8 mouse cellular contexts compared by ENCODE assay signal in genomic region chrX:73342483-73342895, GRCm38 (mm10). TPM values are rescaled to one million over a fixed set of nuclear protein-coding genes. Genes with fewer than 3 reads are reported as not detected.
DNase-seq lines count a peak whose midpoint lies in the region; ATAC-seq and TF ChIP-seq lines count a peak whose summit lies in the region.

Gene Zfp275, plus strand, starts transcription at chrX:73342621.

- peak within 1 kb of the TSS; percentile 60 for H3K4me2 ChIP-seq in forebrain, embryonic 12.5 days
- H3K4me2 ChIP-seq in heart, embryonic 16.5 days (ENCODE audit: low read depth, low read length) = peak within 1 kb of the TSS; percentile 64
- H3K4me2 ChIP-seq in liver, embryonic 15.5 days = peak within 1 kb of the TSS; percentile 68
- H3K4me2 ChIP-seq in neural tube, embryonic 13.5 days = peak within 1 kb of the TSS; percentile 62

- no peaks in the 10 kb centered on the region for H3K9me3 ChIP-seq in forebrain, embryonic 12.5 days
- H3K9me3 ChIP-seq in heart, embryonic 16.5 days (replicated peaks; ENCODE audit: control insufficient read depth, low read length) = no peaks in the 10 kb centered on the region
- no peaks in the 10 kb centered on the region for H3K9me3 ChIP-seq in liver, embryonic 15.5 days (replicated peaks)
- H3K9me3 ChIP-seq in neural tube, embryonic 13.5 days = no peaks in the 10 kb centered on the region

- H3K27me3 ChIP-seq in forebrain, embryonic 12.5 days = no peaks in the 10 kb centered on the region
- no peaks in the 10 kb centered on the region for H3K27me3 ChIP-seq in heart, embryonic 16.5 days (ENCODE audit: control insufficient read depth, insufficient read depth, low read length)
- no peaks in the 10 kb centered on the region for H3K27me3 ChIP-seq in liver, embryonic 15.5 days
- no peaks in the 10 kb centered on the region for H3K27me3 ChIP-seq in neural tube, embryonic 13.5 days

- H3K27ac ChIP-seq in forebrain, embryonic 12.5 days = peak within 1 kb of the TSS; percentile 56; the same call in 1 of the 2 replicates
- H3K27ac ChIP-seq in heart, embryonic 16.5 days (ENCODE audit: low read length) = peak within 1 kb of the TSS; percentile 77
- no peak within 1 kb of the TSS for H3K27ac ChIP-seq in liver, embryonic 15.5 days (replicated peaks)
- H3K27ac ChIP-seq in neural tube, embryonic 13.5 days (replicated peaks) = peak within 1 kb of the TSS; percentile 75

- peak; percentile 94 for ATAC-seq in forebrain, embryonic 12.5 days (ENCODE audit: low FRiP score)
- ATAC-seq in heart, embryonic 16.5 days (replicated peaks; ENCODE audit: extremely low read depth, insufficient read depth, low FRiP score) = peak; percentile 95
- peak; percentile 89 for ATAC-seq in liver, embryonic 15.5 days (ENCODE audit: insufficient read depth)
- peak; percentile 95 for ATAC-seq in neural tube, embryonic 13.5 days (ENCODE audit: low read depth)

- TF ChIP-seq CTCF in brain, embryonic 14.5 days (IDR thresholded peaks at IDR 0.05; ENCODE audit: borderline replicate concordance, extremely low read depth, insufficient read depth, insufficient read length) = no peak

- H3K4me3 ChIP-seq in forebrain, embryonic 12.5 days (replicated peaks) = peak within 1 kb of the TSS; percentile 57
- peak within 1 kb of the TSS; percentile 56 for H3K4me3 ChIP-seq in heart, embryonic 16.5 days (ENCODE audit: low read length)
- peak within 1 kb of the TSS; percentile 61 for H3K4me3 ChIP-seq in liver, embryonic 15.5 days (replicated peaks)
- peak within 1 kb of the TSS; percentile 55 for H3K4me3 ChIP-seq in neural tube, embryonic 13.5 days

- H3K4me1 ChIP-seq in forebrain, embryonic 12.5 days = peaks cover 6% of the 10 kb centered on the region
- peaks cover 6% of the 10 kb centered on the region; the same call in 1 of the 2 replicates for H3K4me1 ChIP-seq in heart, embryonic 16.5 days (ENCODE audit: control insufficient read depth, insufficient read depth, low read length)
- peaks cover 14% of the 10 kb centered on the region for H3K4me1 ChIP-seq in liver, embryonic 15.5 days (replicated peaks)
- peaks cover 13% of the 10 kb centered on the region for H3K4me1 ChIP-seq in neural tube, embryonic 13.5 days (replicated peaks)

- DNase-seq in CD4-positive, CD25-positive, alpha-beta regulatory T cell, adult 2 months (ENCODE audit: low read depth, low spot score) = peak; percentile 85
- peak; percentile 89 for DNase-seq in brain, embryonic 14.5 days (ENCODE audit: low read depth)
- peak; percentile 74 to 89 for DNase-seq in kidney, postnatal 25 days
- peak; percentile 80 for DNase-seq in testis, postnatal 10 days (ENCODE audit: low spot score)

- WGBS in forebrain, embryonic 12.5 days = 15% methylated on average over 36 of the region's 37 CpGs
- WGBS in heart, embryonic 16.5 days = 19% methylated on average over 37 of the region's 37 CpGs
- 14% methylated on average over 37 of the region's 37 CpGs for WGBS in liver, embryonic 15.5 days (ENCODE audit: insufficient replicate concordance)
- 17% methylated on average over 37 of the region's 37 CpGs for WGBS in neural tube, embryonic 13.5 days

- peak within 1 kb of the TSS; percentile 68 for H3K9ac ChIP-seq in forebrain, embryonic 12.5 days
- H3K9ac ChIP-seq in heart, embryonic 16.5 days (ENCODE audit: low read length) = peak within 1 kb of the TSS; percentile 68
- peak within 1 kb of the TSS; percentile 54 for H3K9ac ChIP-seq in liver, embryonic 15.5 days
- H3K9ac ChIP-seq in neural tube, embryonic 13.5 days = peak within 1 kb of the TSS; percentile 80

- no peaks in the 10 kb centered on the region for H3K36me3 ChIP-seq in forebrain, embryonic 12.5 days (replicated peaks)
- no peaks in the 10 kb centered on the region for H3K36me3 ChIP-seq in heart, embryonic 16.5 days (ENCODE audit: control insufficient read depth, insufficient read depth)
- no peaks in the 10 kb centered on the region for H3K36me3 ChIP-seq in liver, embryonic 15.5 days (replicated peaks)
- H3K36me3 ChIP-seq in neural tube, embryonic 13.5 days = no peaks in the 10 kb centered on the region

- TF ChIP-seq POLR2A in brain, embryonic 14.5 days (IDR thresholded peaks at IDR 0.05; ENCODE audit: borderline replicate concordance, extremely low read depth, insufficient read depth, insufficient read length, poor library complexity, severe bottlenecking) = peak; percentile 67

RNA-seq across cellular contexts. Expression of gene Zfp275, which starts in this region (rescaled TPM):
- 25.9 and 26.6 TPM in 2 replicates for polyA plus RNA-seq in brain, embryonic 14.5 days (2012; rRNA removed)
- polyA plus RNA-seq in forebrain, embryonic 12.5 days (2016; fragmentation: Nextera tagmentation; extraction: Ambion mirVana) = 20.7 and 22.1 TPM in 2 replicates
- 8.4 and 10.0 TPM in 2 replicates for polyA plus RNA-seq in heart, embryonic 16.5 days (2015; fragmentation: Nextera tagmentation; extraction: Ambion mirVana)
- 2.2 and 2.5 TPM in 2 replicates for polyA plus RNA-seq in liver, embryonic 15.5 days (2015; fragmentation: Nextera tagmentation; extraction: Ambion mirVana)
- polyA plus RNA-seq in neural tube, embryonic 13.5 days (2015; fragmentation: Nextera tagmentation; extraction: Ambion mirVana) = 10.6 and 11.0 TPM in 2 replicates
